Mouse (Mus musculus) adrenal gland, postnatal 14 days (tissue): ENCODE results near the gene Gnpda2. TPM values are rescaled to one million over a fixed set of nuclear protein-coding genes. Genes with fewer than 3 reads are reported as not detected.

Experiments used
- DNase-seq: peaks from one replicate; pipeline ENCODE4 v3.0.0; 2021; ENCODE audit warnings: mixed read lengths
- long read RNA-seq, 2 experiments: library from polyadenylated mRNA; stranded (forward); transcript quantifications; one replicate each; pipeline ENCODE4 v2.0.0; 2021
- total RNA-seq: library from RNA; stranded (reverse); gene quantifications from 2 replicates; pipeline ENCODE4 v1.2.3, GENCODE M21; 2021

Gnpda2 gene
- 23.3 and 27.3 TPM in 2 replicates for total RNA-seq
- long read RNA-seq, experiment 1, transcript Gnpda2-201 (7 exons, 1,894 nt), result major isoform, 38 of 41 reads
- long read RNA-seq, experiment 1, partial matches to known transcripts, result 0 of 41 reads
- long read RNA-seq, experiment 1, other reads (novel, unspliced or antisense), result 2 of 41 reads
- long read RNA-seq, experiment 2, transcript Gnpda2-201 (7 exons, 1,894 nt), result major isoform, 20 of 25 reads
- long read RNA-seq, experiment 2, partial matches to known transcripts, result 0 of 25 reads
- long read RNA-seq, experiment 2, other reads (novel, unspliced or antisense), result 3 of 25 reads

DNA sequence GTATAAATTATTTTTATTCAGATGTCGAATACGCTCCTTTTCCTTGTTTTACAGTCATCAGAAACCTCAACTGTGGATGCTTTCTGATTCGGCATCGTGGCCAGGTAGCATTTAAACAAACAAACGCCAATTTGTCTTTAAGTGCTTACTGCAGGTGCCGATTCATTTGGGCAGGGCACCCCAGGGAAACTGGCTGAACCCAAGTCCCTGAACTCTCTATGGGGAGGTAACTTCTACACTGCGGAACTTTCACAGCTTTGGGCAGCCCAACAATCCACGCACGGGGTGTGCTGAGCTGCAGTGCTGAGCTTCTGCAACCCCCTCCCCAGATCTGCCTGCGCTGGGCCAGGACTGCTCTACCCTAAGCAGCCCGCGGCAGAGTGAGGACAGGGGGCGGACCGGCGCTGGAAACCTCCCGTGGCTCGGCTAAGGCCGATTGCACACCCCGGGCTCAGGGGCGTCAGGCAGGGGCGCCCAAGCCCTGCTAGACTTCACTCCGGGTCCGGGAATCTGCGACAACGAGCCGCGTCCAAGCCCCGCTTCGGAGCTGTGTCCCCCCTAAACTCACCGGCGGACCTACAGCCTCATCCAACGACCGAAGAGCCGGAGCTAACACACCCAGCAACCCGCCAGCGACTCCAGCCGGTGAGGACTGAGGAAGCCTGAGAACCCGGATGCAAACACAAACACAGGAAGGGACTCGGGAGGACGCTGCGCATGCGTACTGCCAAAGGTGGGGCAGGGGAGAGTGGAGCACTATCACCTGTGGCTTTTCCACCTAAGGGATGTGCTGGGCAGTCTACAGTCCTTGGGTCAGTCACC is at the start of gene Gnpda2:
Gene Gnpda2 (minus strand): TSS at position 701 of the 822 bp plus-strand sequence.
- DNase-seq, result peak; percentile 93

DNA sequence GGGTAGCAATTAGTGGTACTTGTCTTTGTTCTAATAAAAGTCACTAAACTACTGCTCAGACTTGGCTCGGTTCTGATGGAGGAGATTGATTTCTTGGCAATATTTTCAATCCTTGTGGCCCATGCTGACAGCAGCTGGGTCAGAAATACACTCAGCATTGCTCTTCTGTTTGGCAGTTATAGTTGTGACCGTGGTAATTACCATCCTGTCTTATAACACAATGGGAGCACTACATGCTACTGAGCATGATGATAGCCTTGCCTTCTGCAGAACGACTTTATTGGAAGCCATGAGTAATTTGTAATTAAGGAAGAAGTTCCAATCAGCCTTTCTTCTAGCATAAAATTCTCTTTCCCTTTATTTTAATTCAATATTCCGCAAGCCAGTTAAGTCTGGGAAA is 42.6 kb upstream of the Gnpda2 start:
- no peak for DNase-seq

DNA sequence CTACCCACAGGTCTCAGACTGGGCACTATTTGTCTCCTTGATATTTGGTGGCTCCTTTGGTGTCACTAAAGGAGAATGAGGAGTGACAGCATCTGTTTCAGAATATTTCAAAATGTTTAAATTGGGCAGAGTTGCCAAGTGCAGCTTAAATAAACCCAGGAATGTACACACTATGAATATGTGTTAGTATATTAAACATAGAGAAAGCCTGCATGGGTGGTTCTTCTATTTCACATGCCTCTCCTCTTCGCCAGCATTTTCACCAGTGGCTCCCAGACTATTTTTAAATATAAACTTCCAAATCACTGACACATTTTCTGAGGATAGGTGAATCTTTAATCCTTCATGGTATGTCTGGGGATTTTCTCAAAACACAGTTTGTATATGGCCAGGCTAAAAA is 28.8 kb upstream of the Gnpda2 start:
- DNase-seq, result no peak

DNA sequence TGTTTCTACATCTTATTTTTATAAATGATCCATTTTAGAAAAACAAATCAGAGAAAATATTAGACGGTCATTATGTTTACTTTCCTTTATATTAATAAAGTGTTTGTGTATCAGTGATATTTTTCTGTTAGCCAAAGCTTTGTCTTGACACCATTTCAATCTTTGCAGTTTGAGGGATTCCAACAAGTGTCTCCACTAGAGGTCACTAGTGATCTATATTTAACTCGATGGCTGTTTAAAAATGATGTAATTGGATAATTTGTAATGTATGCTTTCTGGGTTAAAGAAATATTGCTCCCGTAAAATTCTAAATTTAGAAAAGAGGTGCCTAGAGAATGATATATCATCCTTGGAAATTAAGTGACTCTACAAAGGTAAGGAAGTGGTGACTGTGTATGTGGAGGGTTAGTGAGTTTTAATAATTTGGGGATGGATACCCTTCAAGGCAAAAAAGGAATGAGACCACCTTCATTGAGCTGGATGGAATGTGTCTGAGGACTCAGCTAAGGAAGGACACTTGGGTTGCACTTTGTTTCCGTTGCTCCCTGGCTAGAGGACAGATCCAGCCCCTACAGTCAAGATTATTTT is 21.2 kb upstream of the Gnpda2 start:
- no peak for DNase-seq

DNA sequence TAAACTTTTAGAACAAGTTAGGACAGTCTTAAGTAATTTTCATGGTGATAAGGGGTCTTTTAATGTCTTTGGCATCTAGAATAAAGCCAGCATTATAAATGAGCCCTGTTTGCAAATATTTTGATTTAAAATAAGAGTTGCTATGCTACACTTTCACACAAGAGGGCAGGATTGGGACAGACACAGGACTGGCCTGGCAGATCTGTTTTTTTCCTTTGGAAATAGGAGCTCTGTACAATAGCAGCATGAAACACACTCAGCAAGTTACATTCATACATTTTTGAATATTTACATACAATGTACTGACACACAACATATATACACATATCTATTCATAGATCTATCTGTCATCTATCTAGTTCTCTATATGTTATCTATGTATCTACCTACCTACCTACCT is 8.9 kb upstream of the Gnpda2 start:
- no peak for DNase-seq

DNA sequence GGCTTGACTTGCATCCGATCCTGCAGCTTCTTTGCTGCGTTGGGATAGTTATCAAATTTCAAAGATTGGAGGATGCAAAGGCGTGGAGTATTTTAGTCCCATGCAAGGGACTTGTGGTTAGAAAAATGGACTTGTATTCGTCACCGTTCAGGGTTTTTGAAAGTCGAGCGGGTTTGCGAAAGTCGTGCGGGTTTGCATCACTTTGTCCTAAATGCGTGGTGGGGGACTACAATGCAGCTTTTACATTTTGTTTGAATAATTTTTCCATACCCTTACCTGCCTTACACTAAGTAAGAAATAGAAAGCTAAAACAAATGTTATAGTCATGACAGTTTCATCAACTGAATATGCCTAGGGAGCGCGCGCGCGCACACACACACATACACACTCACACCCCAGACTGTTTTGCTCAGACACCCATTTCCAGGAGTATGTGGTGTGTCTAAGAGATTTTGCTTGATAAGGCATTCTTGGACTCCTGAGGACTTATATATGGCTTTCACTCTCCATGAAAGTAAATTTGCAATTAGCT is 34.7 kb downstream of the Gnpda2 start:
- DNase-seq, result peak; percentile 14

DNA sequence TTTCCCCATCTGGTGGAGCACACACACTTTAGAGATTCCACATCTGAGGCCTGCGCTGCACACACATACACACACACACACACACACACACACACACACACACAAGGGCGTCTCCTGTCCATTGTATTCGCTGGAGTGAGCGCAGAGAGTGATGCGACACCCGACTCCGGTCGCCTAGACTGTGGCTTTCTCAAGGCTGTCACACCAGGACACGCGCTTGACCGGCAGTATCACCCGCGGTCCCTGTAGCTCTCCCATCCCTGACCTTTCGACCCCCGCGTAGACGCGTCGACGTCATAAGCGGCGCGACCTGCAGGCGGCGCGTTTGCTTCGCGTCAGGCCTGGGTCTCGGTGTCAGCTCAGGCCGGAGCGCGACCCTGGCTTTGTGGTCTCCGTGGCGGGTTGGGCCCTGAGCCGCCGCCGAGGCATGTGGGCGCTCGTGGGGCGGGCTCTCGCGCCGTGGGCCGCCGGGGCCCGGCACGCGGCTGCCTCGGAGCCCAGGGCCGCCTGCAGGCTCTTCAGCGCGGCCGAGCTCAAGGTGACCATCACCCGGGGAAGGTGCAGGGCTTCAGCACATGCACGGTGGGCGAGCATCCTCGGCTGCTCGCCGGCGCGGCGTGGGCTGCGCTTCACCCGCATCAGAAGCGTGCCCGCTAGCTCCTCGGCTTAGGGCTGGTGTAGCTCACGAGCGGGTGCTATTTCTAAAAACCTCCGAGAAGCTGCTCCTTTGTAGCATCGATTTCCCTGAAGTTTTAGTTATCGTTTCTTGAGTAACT is 35.3 kb downstream of the Gnpda2 start, which contains the start of gene Guf1:
Gene Guf1 (plus strand): TSS at position 296 of the 776 bp plus-strand sequence.
- DNase-seq, result peak; percentile 96

DNA sequence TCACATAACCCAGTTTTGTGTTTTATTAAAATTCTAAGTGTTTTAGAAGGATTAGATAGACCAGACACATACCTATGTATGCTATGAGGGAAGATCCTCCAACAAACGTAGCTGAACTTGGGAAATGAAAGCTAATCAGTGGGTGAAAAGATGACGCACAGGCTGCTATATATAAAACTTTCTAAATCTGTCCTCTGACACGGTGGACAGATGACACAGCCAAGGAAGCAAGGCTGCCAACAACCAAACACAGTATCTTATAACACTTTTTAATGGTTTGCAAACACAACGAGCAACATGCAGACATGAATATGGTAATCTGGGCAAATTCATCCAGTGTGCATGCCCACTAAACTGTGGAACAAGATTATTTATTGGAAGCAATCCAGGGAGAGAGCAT is 49.7 kb downstream of the Gnpda2 start, which contains the start of gene Yipf7:
Gene Yipf7 (minus strand): TSS at position 160 of the 400 bp plus-strand sequence.
- no peak for DNase-seq

DNA sequence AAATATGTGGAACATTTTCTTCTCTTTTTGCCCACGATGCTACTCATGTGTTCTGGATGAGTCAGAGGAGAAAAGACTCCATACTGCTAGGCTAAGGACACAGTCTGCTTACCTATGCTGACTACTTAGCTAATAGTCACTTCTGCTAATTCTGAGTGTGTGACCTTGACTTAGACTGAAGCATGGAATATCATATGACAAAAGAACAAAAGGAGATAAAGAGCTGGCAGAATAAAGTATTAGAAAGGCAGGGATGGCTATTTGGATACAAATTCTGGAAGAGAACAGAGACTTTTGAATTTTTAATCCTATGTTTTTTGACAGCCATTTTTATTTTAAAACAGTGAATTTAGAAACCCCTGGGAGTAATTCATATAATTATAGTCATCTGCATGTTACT is 50.5 kb downstream of the Gnpda2 start:
- DNase-seq, result no peak

DNA sequence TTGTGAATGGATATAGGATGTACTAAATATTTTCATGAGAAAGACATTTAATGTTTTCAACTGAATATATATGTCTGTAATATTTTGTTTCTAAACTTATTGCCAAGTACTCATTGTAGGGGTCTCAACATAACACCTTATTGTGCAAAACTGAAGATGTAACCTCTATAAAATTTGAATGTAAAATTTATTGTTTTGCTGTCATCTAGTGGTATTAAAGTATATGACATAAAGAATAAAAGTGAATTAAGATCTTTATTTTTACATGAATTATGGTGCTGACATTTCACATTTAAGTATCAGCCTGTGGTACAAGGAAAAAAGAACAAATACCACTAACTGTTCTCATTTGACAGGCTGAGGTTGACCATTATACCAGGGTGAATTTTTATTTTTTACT is 68.2 kb downstream of the Gnpda2 start:
- DNase-seq, result no peak

Other genes starting within 250 kb of the Gnpda2 start
- gene Yipf7, start 49.7 kb downstream of the Gnpda2 start, total RNA-seq, result 0.70 TPM in 1 of 2 replicates, not detected in the other
- 29.4 and 29.9 TPM in 2 replicates for gene Guf1, start 35.4 kb downstream of the Gnpda2 start, total RNA-seq